Mouse (Mus musculus) c-Kit-positive CD71-positive TER-119-negative erythroid progenitor cells, embryonic 14.5 days (primary cell): Measurements from ENCODE around the gene Msh5.

ENCODE experiments used
- DNase-seq: peaks from one replicate; pipeline ENCODE4 v3.0.0-alpha.2; 2013; ENCODE audit warnings: low read depth

Msh5 gene

DNA sequence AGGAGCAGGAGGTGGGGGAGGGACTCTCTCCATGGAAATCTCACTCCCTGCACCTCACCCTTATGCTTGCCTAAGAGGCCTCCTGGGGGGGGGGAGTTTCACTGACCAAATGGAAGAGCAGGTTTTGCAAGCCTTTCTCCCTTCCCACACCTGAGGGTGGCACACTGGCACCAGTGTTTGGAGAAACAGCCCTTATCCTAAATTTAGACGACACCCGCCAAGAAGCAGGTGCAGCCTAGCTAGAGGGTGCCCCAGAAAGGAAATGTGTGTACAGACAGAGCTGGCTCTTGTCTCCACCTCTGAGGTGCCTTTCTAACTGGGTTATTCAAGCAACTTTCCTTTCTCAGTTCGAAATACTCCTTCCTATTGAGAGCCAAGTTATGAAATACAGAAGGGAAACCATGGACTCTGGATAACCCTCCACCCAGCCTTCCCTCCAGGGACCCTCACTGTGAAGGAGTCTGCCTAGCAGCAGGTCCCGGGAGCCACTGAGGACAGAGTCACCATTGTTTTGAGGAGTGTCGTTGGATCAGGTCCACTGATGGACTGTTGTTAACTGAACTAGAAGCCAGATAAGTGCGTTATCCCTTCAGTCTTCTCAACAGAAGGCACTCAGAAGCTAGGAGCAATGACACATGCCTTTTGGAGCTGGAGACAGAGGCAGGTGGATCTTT lies 24.1 kb upstream of the Msh5 start:
- DNase-seq: no peak

DNA sequence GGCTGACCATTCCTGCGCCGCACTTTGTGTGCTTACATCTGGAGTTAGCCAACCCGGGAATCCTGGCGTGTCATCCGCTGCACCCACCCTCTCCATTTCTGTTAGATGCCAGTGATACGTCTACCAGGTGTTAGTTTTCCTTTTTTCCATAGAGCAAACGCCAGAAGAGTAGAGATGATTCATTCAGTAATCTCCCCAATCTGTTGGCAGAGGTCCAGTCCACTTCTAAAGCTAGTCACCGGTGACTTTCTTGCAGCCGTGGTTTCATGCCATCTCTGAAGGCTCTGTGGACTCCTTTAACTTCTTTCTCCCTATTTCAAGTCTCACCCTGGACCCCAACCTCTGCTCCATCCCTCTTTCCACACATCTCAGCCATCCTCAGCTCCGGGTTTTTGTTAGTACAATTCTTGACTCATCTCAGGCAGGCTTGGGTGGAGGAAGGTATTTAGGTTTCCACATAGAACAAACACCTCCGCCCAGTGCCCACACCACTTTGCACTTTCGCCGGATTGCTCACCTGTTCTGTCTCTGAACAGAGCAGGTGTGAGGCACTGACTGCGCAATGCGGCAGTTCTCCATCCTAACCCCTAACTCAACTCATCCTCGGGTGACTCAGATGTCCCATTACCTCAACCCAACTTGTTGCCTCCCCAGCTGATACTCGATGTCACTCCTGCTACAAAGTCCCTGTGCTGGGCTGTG lies 21.8 kb upstream of the Msh5 start:
- no peak for DNase-seq

- no peak for DNase-seq
These were observed 19.5 kb upstream of the Msh5 start, which contains the start of gene Mpig6b for GRCm38 (mm10) chr17:35066084-35066483. Gene Mpig6b (minus strand): TSS chr17:35066184.

GRCm38 (mm10) chr17:35064951-35065947 lies 18.7 kb upstream of the Msh5 start, which contains the start of gene Ly6g6c:
Gene Ly6g6c (plus strand): TSS chr17:35065388.
- no peak for DNase-seq

DNA sequence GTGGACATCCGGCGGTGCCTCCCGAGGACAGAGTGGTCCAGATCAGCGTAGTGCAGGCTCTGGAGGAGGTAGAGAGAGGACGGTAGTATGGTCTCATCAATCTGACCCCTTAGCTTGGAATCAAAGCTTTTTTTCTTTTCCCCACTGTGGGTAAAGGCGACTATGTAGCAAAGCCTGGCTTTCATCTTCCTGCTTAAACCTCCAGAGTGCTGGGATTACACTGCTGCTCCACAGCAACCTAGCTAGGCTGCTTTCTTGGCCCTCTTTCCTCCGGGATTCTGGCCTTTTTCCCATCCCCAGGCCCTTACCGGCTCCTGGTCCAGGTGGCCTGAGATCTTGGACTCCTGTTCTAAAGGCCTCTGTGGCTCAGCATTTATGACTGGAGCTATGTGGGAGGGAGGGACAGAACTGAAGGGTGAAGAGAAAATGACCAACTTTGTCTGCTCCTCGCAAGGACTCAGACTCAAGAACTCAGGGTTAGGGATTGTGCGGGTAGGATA lies 17.9 kb upstream of the Msh5 start:
- no peak for DNase-seq

- DNase-seq: no peak
These were observed 16.9 kb upstream of the Msh5 start for GRCm38 (mm10) chr17:35063466-35063865.

- no peak for DNase-seq
These were observed 14.8 kb upstream of the Msh5 start for GRCm38 (mm10) chr17:35061299-35061698.

DNA sequence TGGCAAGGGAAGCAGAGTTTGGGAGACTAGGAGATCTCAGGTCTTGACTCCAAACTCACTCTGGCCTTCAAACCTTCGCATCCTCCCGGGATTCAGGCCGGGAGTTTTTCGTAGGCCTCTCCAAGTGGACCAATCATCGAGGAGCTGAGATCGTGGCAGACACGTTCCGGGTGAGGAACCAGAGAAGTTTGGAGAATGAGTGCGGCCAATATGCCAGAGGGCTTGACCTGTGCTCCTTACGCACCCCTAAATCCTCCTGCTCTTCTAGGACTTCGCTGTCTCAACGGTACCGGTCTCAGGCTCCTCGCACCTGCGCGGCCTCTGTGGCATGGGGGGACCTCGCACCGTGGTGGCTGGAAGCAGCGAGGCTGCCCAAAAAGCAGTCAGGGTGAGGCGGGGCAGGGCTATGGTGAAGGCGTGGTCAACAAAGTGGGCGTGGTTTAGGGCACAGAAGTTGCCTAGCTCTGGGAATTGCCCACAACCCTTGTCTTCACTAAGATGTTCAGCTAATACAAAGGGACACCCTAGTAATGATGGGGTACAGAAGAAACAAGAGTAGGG lies 14.3 kb upstream of the Msh5 start:
- DNase-seq: no peak

GRCm38 (mm10) chr17:35060071-35060470 lies 13.5 kb upstream of the Msh5 start:
- no peak for DNase-seq

DNA sequence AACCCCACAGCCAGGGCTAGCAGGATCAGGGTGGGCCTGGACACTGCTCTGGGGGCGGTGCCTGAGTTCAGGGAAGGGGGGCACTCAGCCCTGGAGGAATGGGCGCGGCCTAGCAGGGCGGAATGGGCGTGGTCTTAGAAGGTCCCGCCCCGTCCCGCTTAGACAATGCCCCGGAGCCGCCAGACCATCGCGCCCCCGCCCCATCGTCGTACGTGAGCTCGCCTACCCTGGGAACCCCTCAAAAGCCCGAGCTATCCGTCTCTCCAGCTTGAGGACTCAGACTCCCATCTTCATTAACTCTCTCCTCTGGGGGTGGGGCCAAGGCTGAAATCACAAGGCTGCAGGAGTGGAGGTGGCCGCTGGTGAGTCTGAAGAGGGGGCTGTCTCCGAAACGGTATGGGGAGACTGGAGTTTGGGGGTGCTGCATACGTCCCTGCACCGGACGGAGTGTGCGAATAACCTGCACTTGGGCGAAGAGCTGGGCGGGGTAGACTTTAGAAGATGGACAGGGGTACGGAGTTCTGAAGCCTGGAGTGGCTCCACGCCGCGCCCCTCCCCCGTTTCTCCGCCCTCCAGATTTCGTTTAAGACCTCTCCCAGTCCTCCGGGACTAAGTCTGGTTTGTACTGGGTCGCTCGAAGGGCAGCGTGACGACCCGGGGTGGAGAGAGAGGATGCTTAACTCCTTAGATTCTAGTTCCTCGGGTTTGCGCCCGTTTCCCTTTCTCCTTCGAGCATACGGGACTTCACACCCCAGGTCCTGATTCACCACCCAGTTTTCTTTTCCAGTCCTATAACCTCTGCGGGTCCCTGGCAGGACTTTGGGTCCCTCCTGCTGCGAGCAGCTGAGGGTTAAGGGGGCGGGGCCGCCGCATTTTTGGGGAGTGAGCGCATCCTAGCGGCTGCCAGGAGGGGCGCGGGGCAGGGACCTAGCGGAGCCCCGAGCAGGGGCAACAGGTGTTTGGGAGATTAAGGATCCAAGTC lies 12.7 kb upstream of the Msh5 start, which contains the start of gene Ddah2:
TSS of gene Ddah2 (plus strand) at position 125 of the 982 bp plus-strand sequence.
- no peak for DNase-seq

GRCm38 (mm10) chr17:35058316-35058715 lies 11.8 kb upstream of the Msh5 start:
- no peak for DNase-seq

- no peak for DNase-seq
These were observed 10.5 kb upstream of the Msh5 start for GRCm38 (mm10) chr17:35057090-35057489.

DNA sequence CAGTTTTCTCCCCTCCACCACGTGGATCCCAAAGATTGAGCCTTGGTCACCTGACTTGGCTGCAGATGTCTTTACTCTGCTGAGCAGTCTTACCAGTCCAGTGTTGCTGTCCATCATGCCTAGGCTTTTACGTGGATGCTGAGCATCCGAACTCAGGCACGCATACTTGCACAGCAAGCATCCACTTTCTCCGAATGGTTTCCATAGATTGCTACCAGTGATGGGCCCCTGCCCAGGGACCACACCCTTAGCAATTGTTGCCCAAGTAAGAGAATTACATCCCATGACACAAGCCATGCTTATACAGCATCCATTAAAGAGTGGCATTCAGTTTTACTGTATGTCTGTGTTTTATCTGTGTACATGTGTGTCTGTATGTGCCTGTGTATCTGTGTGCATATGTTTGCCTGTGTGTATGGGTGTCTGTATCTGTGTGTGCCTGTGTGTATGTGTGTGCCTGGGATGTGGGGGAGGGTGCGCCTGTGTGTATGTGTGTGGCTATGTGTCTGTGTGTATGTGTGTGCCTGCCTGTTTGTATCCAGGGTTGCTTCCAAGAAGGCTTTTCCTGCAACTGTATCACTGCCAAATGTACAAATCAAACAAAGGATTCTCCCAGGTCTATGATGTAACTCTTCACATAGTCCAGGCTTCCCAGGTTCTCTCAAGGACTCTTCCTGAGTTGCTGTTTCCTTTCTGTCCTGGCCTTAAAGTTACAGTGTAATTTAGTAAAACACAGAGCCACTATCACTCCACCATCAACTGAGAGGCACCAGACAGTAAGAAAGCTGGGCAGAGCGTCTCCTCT lies 9.3 kb upstream of the Msh5 start:
- DNase-seq: no peak

DNA sequence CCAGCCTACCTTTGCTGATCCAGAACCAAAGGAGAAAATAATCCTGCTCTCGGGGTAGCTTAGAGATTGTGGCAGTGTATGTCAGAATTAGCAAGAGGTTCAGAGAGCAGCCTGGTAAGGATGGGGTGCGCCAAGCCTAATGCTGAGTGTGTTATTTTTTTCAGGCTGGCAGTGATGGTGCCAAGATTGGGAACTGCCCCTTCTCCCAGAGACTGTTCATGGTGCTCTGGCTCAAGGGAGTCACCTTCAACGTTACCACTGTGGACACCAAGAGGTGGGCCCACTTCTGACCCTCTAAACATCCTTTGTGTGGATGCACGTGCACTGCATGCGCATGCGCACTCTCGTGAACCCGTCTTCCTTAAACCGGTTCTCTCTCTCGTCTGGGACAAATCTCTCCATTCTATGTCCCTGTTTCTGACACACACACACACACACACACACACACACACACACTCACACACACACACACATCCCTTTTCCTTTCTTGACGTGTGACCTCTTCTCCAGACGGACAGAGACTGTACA lies 5.8 kb upstream of the Msh5 start:
- DNase-seq: no peak

DNA sequence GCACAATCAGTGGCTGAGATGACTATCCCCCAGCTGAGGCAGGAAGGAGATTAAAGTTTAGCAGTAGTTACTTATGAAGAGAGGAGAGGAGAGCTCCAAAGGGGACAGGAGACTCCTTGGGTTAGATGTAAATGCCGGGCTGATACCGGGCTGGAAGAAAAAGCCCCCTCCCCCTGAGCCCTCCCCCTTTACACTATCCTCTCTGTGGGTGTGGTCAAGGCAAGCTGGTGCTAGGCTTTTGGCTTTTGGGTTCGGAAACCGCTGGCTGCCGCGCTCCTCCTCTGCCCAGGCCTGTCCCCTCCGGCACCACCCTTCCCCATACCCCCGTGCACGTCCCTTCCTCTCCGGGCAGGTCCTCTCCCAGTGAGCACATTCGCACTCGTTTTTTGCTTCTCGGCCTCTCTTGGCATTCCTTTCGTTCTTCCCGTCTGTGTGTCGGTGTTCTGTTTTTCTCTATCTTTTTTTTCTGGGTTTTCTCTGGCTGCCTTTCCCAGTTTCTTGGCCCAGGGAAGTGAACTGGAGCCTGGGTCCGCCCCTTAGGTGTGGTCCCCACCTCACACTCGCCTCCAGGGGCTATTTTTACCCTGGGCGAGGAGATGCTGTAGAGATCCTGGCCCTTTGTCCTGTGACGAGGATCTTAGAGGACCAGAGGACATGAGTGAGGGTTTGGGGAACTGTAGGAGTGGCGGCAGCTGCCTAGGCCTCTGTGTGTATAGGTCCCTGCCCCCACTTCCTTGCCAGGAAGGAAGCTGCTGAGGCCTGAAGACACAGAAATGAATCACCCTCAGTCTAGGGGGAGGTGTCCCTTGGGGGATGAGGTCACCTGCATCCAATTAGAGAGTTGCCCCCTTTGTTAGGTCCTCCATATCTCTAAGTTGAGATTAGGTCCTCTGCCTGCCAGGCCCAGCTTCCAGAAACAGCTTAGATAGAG lies 4.9 kb upstream of the Msh5 start:
- peak; percentile 73 for DNase-seq

- no peak for DNase-seq
These were observed 3.7 kb upstream of the Msh5 start for GRCm38 (mm10) chr17:35050126-35050750.

GRCm38 (mm10) chr17:35049561-35050016 lies 3.0 kb upstream of the Msh5 start, which contains the start of gene Clic1:
Gene Clic1 (plus strand): TSS chr17:35049966.
- no peak for DNase-seq
